Mouse (Mus musculus): Measurements from ENCODE around the gene Oas1d.
"Not testable (repeated sequence)": the region's sequence is repeated elsewhere in the genome, so short reads cannot be mapped to it uniquely, and the experiment has no call there.

The Oas1d gene

GRCm38 (mm10) chr5:120900666-120901065, 13.7 kb upstream of the Oas1d start:
- ATAC-seq (ENCODE audit: low TSS enrichment), result no peak

- no peak for ATAC-seq (ENCODE audit: low TSS enrichment)
Measured at GRCm38 (mm10) chr5:120902056-120902455, 12.3 kb upstream of the Oas1d start.

- not testable (repeated sequence) for ATAC-seq (ENCODE audit: low TSS enrichment)
Measured at GRCm38 (mm10) chr5:120906791-120907733, 7.3 kb upstream of the Oas1d start, which contains the start of gene Oas1a. Gene Oas1a, minus strand, starts transcription at chr5:120907521.

- no peak for ATAC-seq (ENCODE audit: low TSS enrichment)
Measured at GRCm38 (mm10) chr5:120908196-120908920, 6.0 kb upstream of the Oas1d start.

GRCm38 (mm10) chr5:120919156-120919935, 5.0 kb downstream of the Oas1d start:
- not testable (repeated sequence) for ATAC-seq (ENCODE audit: low TSS enrichment)

- no peak for ATAC-seq (ENCODE audit: low TSS enrichment)
Measured at GRCm38 (mm10) chr5:120920296-120920695, 6.0 kb downstream of the Oas1d start.

- ATAC-seq (ENCODE audit: low TSS enrichment), result no peak
Measured at GRCm38 (mm10) chr5:120923969-120924368, 9.6 kb downstream of the Oas1d start.

- ATAC-seq (ENCODE audit: low TSS enrichment), result not testable (repeated sequence)
Measured at GRCm38 (mm10) chr5:120924520-120924919, 10.2 kb downstream of the Oas1d start.

GRCm38 (mm10) chr5:120926311-120926710, 12.0 kb downstream of the Oas1d start:
- ATAC-seq (ENCODE audit: low TSS enrichment), result not testable (repeated sequence)

- ATAC-seq (ENCODE audit: low TSS enrichment), result peak; percentile 50; the same call in 1 of the 2 replicates
Measured at GRCm38 (mm10) chr5:120927036-120927435, 12.7 kb downstream of the Oas1d start.

GRCm38 (mm10) chr5:120933966-120934365, 19.6 kb downstream of the Oas1d start:
- ATAC-seq (ENCODE audit: low TSS enrichment), result no peak

GRCm38 (mm10) chr5:120937841-120938240, 23.5 kb downstream of the Oas1d start:
- ATAC-seq (ENCODE audit: low TSS enrichment), result no peak

GRCm38 (mm10) chr5:120938586-120938985, 24.2 kb downstream of the Oas1d start:
- ATAC-seq (ENCODE audit: low TSS enrichment), result no peak

GRCm38 (mm10) chr5:120942076-120942475, 27.7 kb downstream of the Oas1d start:
- ATAC-seq (ENCODE audit: low TSS enrichment), result peak; percentile 32; the same call in 1 of the 2 replicates

- no peak for ATAC-seq (ENCODE audit: low TSS enrichment)
Measured at GRCm38 (mm10) chr5:120952242-120952770, 38.0 kb downstream of the Oas1d start.

- peak; percentile 67; the same call in 1 of the 2 replicates for ATAC-seq (ENCODE audit: low TSS enrichment)
Measured at GRCm38 (mm10) chr5:120953974-120954373, 39.6 kb downstream of the Oas1d start.

- ATAC-seq (ENCODE audit: low TSS enrichment), result no peak
Measured at GRCm38 (mm10) chr5:120961004-120961403, 46.7 kb downstream of the Oas1d start.

- ATAC-seq (ENCODE audit: low TSS enrichment), result no peak
Measured at GRCm38 (mm10) chr5:120966156-120966555, 51.8 kb downstream of the Oas1d start.

- ATAC-seq (ENCODE audit: low TSS enrichment), result no peak
Measured at GRCm38 (mm10) chr5:120966894-120967293, 52.6 kb downstream of the Oas1d start.

GRCm38 (mm10) chr5:120967355-120968133, 53.2 kb downstream of the Oas1d start:
- no peak for ATAC-seq (ENCODE audit: low TSS enrichment)

GRCm38 (mm10) chr5:120968134-120968532, 53.8 kb downstream of the Oas1d start:
- ATAC-seq (ENCODE audit: low TSS enrichment), result no peak
